Mouse (Mus musculus) kidney, postnatal 0 days (tissue): ENCODE measurements at regions not wholly inside any gene's neighbourhood (a gene's known extent, or its start where the extent isn't known, plus 50 kb on each side); places are given as distances from the start of the nearest gene placed in this dataset.

Experiments used
- ATAC-seq: fragments of 200-750 bp; cut with Nextera tagmentation; replicated peaks from 2 replicates; pipeline ENCODE4 v1.8.0; 2017; ENCODE audit warnings: low read depth, moderate number of reproducible peaks, moderate TSS enrichment, moderate library complexity; ENCODE audit not compliant: low FRiP score
- DNase-seq: peaks from one replicate; pipeline ENCODE4 v3.0.0-alpha.2; 2016; ENCODE audit warnings: low spot score
- H3K27ac ChIP-seq: fragments of 300-500 bp; sonication (generic); 2 replicates; pipeline ENCODE4 v1.5.1; 2014; ENCODE audit warnings: mild to moderate bottlenecking
- H3K27me3 ChIP-seq: fragments of 300-500 bp; sonication (generic); 2 replicates; pipeline ENCODE4 v1.6.1; 2014; ENCODE audit warnings: low read length, mixed read lengths; ENCODE audit not compliant: insufficient read depth
- H3K36me3 ChIP-seq: fragments of 300-500 bp; sonication (generic); 2 replicates; pipeline ENCODE4 v1.6.1; 2014; ENCODE audit warnings: low read length, mixed read lengths; ENCODE audit not compliant: insufficient read depth
- H3K4me1 ChIP-seq: fragments of 300-500 bp; sonication (generic); replicated peaks from 2 replicates; pipeline ENCODE4 v1.6.1; 2014; ENCODE audit warnings: antibody characterized with exemption, low read length, mixed read lengths; ENCODE audit not compliant: insufficient read depth
- H3K4me2 ChIP-seq: fragments of 300-500 bp; sonication (generic); 2 replicates; pipeline ENCODE4 v1.6.1; 2014; ENCODE audit warnings: mild to moderate bottlenecking, low read length, moderate library complexity, mixed read lengths
- H3K4me3 ChIP-seq: fragments of 300-500 bp; sonication (generic); replicated peaks from 2 replicates; pipeline ENCODE4 v1.5.1; 2014; ENCODE audit warnings: low read depth, low read length
- H3K9ac ChIP-seq: fragments of 300-500 bp; sonication (generic); 2 replicates; pipeline ENCODE4 v1.6.1; 2014; ENCODE audit warnings: low read depth, low read length
- H3K9me3 ChIP-seq: fragments of 300-500 bp; sonication (generic); replicated peaks from 2 replicates; pipeline ENCODE4 v1.6.1; 2016; ENCODE audit warnings: low read length, inconsistent platforms, mixed read lengths
- CTCF ChIP-seq: IDR thresholded peaks from 2 replicates; pipeline ENCODE4 v1.5.1; 2016; ENCODE audit warnings: antibody characterized with exemption, low read depth, mild to moderate bottlenecking, moderate library complexity
- WGBS: fragments of 180-500 bp; shearing (Covaris S2); extraction: QIAGEN DNeasy Blood & Tissue Kit; methylation state at CpG from one replicate; pipeline ENCODE4 v1.1.7; 2014; 5-methylcytosine and 5-hydroxymethylcytosine counted together

- no peak for ATAC-seq
- WGBS = 84% methylated on average over 2 of the region's 2 CpGs
- no peaks in the 10 kb centered on the region for H3K36me3 ChIP-seq
- TF ChIP-seq CTCF = no peak
- H3K4me1 ChIP-seq = no peaks in the 10 kb centered on the region
- no peak overlapping the region for H3K9ac ChIP-seq
- no peaks in the 10 kb centered on the region for H3K27me3 ChIP-seq
- H3K27ac ChIP-seq = no peak overlapping the region
- H3K9me3 ChIP-seq = no peaks in the 10 kb centered on the region
- no peak overlapping the region for H3K4me3 ChIP-seq
- no peak for DNase-seq
- H3K4me2 ChIP-seq = no peak overlapping the region
These were observed 258.2 kb upstream of the Rbms1 start for GRCm38 (mm10) chr2:61221157-61221556.

DNA sequence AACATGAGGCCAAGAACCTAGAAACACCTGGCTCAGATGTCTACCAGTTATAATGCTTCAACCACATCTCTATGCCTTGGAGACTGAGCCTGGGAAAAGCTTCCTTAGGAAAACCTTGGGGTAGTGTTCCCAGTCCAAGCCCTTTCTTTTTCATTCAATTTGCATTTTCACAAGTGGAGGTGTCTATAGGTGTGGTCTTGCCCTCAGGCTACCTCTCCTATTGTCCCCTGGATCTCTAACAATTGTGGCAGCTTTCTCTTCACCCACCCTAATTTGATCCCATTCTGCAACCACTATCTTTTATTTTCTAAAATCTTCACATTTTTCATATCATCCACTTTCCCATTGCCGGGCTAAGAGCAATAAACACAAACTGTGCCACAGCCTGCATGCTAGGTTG, 251.0 kb upstream of the Rbms1 start:
- 98% methylated on average over 1 of the region's 1 CpGs for WGBS
- no peak for ATAC-seq

GRCm38 (mm10) chr2:61201387-61201786, 238.4 kb upstream of the Rbms1 start:
- Histone ChIP-seq H3K4me2 (no peak overlapping the region), H3K36me3 (no peaks in the 10 kb centered on the region), H3K4me3 (no peak overlapping the region), H3K27ac (no peak overlapping the region), H3K9me3 (no peaks in the 10 kb centered on the region), H3K9ac (no peak overlapping the region), H3K4me1 (no peaks in the 10 kb centered on the region), H3K27me3 (no peaks in the 10 kb centered on the region)
- no peak for DNase-seq
- TF ChIP-seq CTCF = no peak
- no peak for ATAC-seq

More for the DNA sequence above, 251.0 kb upstream of the Rbms1 start:
- Histone ChIP-seq H3K9ac (no peak overlapping the region), H3K27me3 (no peaks in the 10 kb centered on the region), H3K36me3 (no peaks in the 10 kb centered on the region), H3K4me3 (no peak overlapping the region), H3K4me1 (no peaks in the 10 kb centered on the region), H3K27ac (no peak overlapping the region), H3K9me3 (no peaks in the 10 kb centered on the region), H3K4me2 (no peak overlapping the region)
- no peak for TF ChIP-seq CTCF
- DNase-seq = no peak

DNA sequence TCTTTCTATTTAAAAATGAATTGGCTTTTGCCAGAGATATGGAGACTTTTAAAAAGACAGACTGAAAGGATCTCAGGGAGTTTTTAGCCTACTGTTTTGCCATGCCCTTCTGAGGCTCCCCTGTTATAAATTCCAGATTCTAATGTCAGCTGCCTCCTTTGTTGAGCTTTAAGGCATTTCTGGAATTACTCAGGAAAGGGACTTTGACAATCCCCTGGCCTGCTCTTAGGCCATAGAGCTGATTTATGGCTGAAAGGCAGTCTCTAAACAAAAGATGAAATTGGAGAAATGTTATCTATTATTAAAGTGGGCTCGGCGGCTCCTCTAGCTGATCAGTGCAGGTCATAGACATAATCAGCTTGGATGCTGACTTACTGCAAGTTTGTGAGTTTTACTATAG, 231.0 kb upstream of the Rbms1 start:
- no peak for TF ChIP-seq CTCF
- no peak overlapping the region for H3K27ac ChIP-seq
- ATAC-seq (no peak), DNase-seq (peak; percentile 78)
- H3K4me3 ChIP-seq = no peak overlapping the region
- no peak overlapping the region for H3K4me2 ChIP-seq
- H3K36me3 ChIP-seq = no peaks in the 10 kb centered on the region
- H3K9ac ChIP-seq = no peak overlapping the region
- H3K27me3 ChIP-seq = no peaks in the 10 kb centered on the region
- H3K4me1 ChIP-seq = no peaks in the 10 kb centered on the region
- 6% methylated on average over 2 of the region's 2 CpGs for WGBS
- H3K9me3 ChIP-seq = no peaks in the 10 kb centered on the region

DNA sequence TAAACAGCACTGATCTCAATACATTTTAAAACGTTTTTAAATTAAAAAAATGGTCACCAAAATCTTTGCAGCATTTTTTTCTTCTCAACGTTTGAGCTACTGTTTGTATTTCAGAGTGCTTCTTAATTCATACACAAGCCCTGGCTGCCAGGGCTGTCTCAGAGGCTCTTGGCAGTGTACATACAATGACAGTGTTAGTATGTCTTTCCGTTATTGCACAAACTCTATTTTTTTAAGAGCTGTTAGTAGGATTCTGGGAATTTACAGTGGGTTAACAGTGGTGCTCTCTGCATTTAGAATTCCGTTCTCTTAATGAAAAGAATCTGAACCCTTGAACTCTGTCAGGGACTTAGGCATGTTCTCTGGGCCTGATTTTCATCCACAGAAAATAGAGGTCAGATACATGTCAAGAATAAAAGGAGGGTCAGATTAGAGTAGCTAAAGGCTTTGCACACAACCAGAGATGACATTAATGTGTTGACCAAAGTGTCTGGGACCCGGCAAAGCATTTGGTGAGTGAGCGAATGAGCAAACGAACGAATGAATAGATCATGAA, 219.5 kb upstream of the Rbms1 start:
- H3K9me3 ChIP-seq = no peaks in the 10 kb centered on the region
- H3K36me3 ChIP-seq = no peaks in the 10 kb centered on the region
- H3K4me3 ChIP-seq = no peak overlapping the region
- no peaks in the 10 kb centered on the region for H3K4me1 ChIP-seq
- DNase-seq = peak; percentile 84
- ATAC-seq = no peak
- no peaks in the 10 kb centered on the region for H3K27me3 ChIP-seq
- WGBS = 53% methylated on average over 8 of the region's 8 CpGs
- no peak for TF ChIP-seq CTCF
- H3K27ac ChIP-seq = no peak overlapping the region
- H3K9ac ChIP-seq = no peak overlapping the region
- H3K4me2 ChIP-seq = no peak overlapping the region

GRCm38 (mm10) chr2:61177801-61178200, 214.8 kb upstream of the Rbms1 start:
- 33% methylated on average over 2 of the region's 2 CpGs for WGBS
- Histone ChIP-seq H3K4me2 (no peak overlapping the region), H3K36me3 (no peaks in the 10 kb centered on the region), H3K27ac (no peak overlapping the region), H3K27me3 (no peaks in the 10 kb centered on the region), H3K9me3 (no peaks in the 10 kb centered on the region), H3K4me1 (no peaks in the 10 kb centered on the region), H3K9ac (no peak overlapping the region), H3K4me3 (no peak overlapping the region)
- DNase-seq (peak; percentile 39), ATAC-seq (no peak)
- TF ChIP-seq CTCF = no peak

DNA sequence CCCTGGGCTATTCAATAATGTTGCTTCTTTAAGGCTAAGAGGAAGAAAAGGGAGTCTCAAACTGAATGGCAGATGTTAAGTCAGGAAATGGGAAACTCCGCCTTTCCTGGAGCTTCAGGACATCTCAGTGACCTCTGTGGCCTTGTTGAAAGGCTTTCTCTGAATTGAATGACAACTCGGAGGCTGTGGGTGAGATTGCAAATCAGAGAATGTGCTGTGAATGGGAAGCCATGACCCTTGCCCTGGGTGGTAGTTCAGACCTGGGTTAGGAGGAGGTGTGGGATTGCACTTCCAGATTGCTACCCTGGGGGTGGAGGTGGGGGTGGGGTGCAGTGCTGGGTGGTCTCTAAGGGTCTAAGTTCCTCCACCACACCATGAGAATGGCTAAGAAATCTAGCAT, 213.8 kb upstream of the Rbms1 start:
- Histone ChIP-seq H3K36me3 (no peaks in the 10 kb centered on the region), H3K4me1 (no peaks in the 10 kb centered on the region), H3K9ac (no peak overlapping the region), H3K4me2 (no peak overlapping the region), H3K4me3 (no peak overlapping the region), H3K27me3 (no peaks in the 10 kb centered on the region), H3K9me3 (no peaks in the 10 kb centered on the region), H3K27ac (0 out of 2 replicates have a peak overlapping the region, but pooled peaks have one; percentile 6)
- ATAC-seq (no peak), DNase-seq (peak; percentile 32)
- no peak for TF ChIP-seq CTCF
- 22% methylated on average over 2 of the region's 2 CpGs for WGBS
